In the genomic region with DNA sequence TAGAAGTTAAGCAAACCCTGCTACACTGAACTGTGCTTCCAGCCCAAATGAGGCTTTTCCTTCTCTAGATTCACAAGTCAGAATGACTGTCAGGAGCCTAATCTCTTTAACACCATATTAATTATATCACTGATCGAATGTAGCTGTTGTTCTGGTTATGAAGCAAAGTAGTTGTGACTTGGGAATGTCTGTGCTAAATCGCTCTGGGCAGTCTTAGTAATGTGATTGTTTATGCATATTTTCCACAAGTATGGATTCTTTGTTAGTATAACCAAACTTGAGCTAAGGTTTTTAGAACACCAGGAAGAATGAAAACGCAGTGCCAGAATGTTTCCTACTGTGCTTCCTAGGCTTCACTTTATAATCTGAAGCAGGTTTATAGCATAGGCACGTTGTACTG, we compare ENCODE assay signal across 13 mouse cellular contexts.
DNase-seq lines count a peak whose midpoint lies in the region; ATAC-seq and TF ChIP-seq lines count a peak whose summit lies in the region.
"Had no signal": no experiment of that assay in that cellular context is flagged by ENCODE, and none has a peak within 500 bp of the region (broad histone marks: within the 10 kb centered on the region; RNA-seq: fewer than 3 reads in every experiment).

No protein-coding gene starts in this region.

- no peak for ATAC-seq in intestine, embryonic 14.5 days (replicated peaks; ENCODE audit: low FRiP score, low TSS enrichment, low read depth)
- no peak for ATAC-seq in intestine, embryonic 16.5 days
- no peak for ATAC-seq in hindbrain, postnatal 0 days
- ATAC-seq: liver, postnatal 0 days had no signal

- 46% methylated on average over 4 of the region's 4 CpGs for WGBS in intestine, embryonic 14.5 days
- 40% methylated on average over 4 of the region's 4 CpGs for WGBS in intestine, embryonic 16.5 days
- WGBS in hindbrain, postnatal 0 days, result 14% methylated on average over 4 of the region's 4 CpGs

- H3K4me2 ChIP-seq in intestine, embryonic 14.5 days (ENCODE audit: low read length), result 0 out of 2 replicates have a peak overlapping the region, but pooled peaks have one; percentile 2
- no peak overlapping the region for H3K4me2 ChIP-seq in intestine, embryonic 16.5 days (ENCODE audit: low read depth, low read length)
- no peak overlapping the region for H3K4me2 ChIP-seq in hindbrain, postnatal 0 days (ENCODE audit: low read depth, low read length)

- H3K27ac ChIP-seq in intestine, embryonic 14.5 days (ENCODE audit: low read depth), result 0 out of 2 replicates have a peak overlapping the region, but pooled peaks have one; percentile 17
- H3K27ac ChIP-seq in intestine, embryonic 16.5 days (ENCODE audit: low read length), result no peak overlapping the region
- H3K27ac ChIP-seq in hindbrain, postnatal 0 days, result 0 out of 2 replicates have a peak overlapping the region, but pooled peaks have one; percentile 15

- no peaks in the 10 kb centered on the region for H3K9me3 ChIP-seq in intestine, embryonic 14.5 days (ENCODE audit: control insufficient read depth, low read length)
- H3K9me3 ChIP-seq in intestine, embryonic 16.5 days (ENCODE audit: control insufficient read depth, low read length), result no peaks in the 10 kb centered on the region
- H3K9me3 ChIP-seq in hindbrain, postnatal 0 days (ENCODE audit: low read length), result no peaks in the 10 kb centered on the region

- peaks cover 6% of the 10 kb centered on the region for H3K4me1 ChIP-seq in intestine, embryonic 14.5 days (replicated peaks; ENCODE audit: control insufficient read depth, insufficient read depth, low read length)
- 0 out of 2 replicates have a peak, but pooled peaks cover 5% of the 10 kb centered on the region for H3K4me1 ChIP-seq in intestine, embryonic 16.5 days (ENCODE audit: control insufficient read depth, insufficient read depth, low read length)
- H3K4me1 ChIP-seq in hindbrain, postnatal 0 days (ENCODE audit: insufficient read depth, low read length), result no peaks in the 10 kb centered on the region

- H3K9ac ChIP-seq in intestine, embryonic 14.5 days (ENCODE audit: low read length), result no peak overlapping the region
- H3K9ac ChIP-seq in intestine, embryonic 16.5 days (ENCODE audit: low read depth, low read length), result no peak overlapping the region
- H3K9ac ChIP-seq in hindbrain, postnatal 0 days (replicated peaks; ENCODE audit: low read length), result no peak overlapping the region
- H3K9ac ChIP-seq: liver, postnatal 0 days had no signal

- TF ChIP-seq CTCF in hindbrain, postnatal 0 days (IDR thresholded peaks at IDR 0.05; ENCODE audit: low read depth), result no peak

- no peak overlapping the region for H3K4me3 ChIP-seq in intestine, embryonic 14.5 days (ENCODE audit: low read depth, low read length)
- H3K4me3 ChIP-seq in intestine, embryonic 16.5 days (ENCODE audit: low read length), result no peak overlapping the region
- no peak overlapping the region for H3K4me3 ChIP-seq in hindbrain, postnatal 0 days (ENCODE audit: low read length)

- H3K36me3 ChIP-seq in intestine, embryonic 14.5 days (ENCODE audit: control insufficient read depth, insufficient read depth, low read length), result no peaks in the 10 kb centered on the region
- no peaks in the 10 kb centered on the region for H3K36me3 ChIP-seq in intestine, embryonic 16.5 days (ENCODE audit: control insufficient read depth, insufficient read depth, low read length)
- no peaks in the 10 kb centered on the region for H3K36me3 ChIP-seq in hindbrain, postnatal 0 days (ENCODE audit: insufficient read depth, low read length)

- no peak for DNase-seq in intestine, embryonic 14.5 days (ENCODE audit: low spot score)
- DNase-seq in Muller cell, postnatal 12 days (ENCODE audit: inconsistent ontology term), result peak; percentile 85
- peak; percentile 5 for DNase-seq in embryo, embryonic 9.5 days (ENCODE audit: extremely low spot score)
- no peak for DNase-seq in hindbrain, postnatal 0 days (ENCODE audit: low spot score)
- DNase-seq in gastrocnemius, postnatal 4 days (ENCODE audit: low spot score in 2 of 2), result no peak
- DNase-seq in kidney, postnatal 10 days, result no peak
- DNase-seq in thymus, postnatal 0 days (ENCODE audit: low spot score), result no peak
- DNase-seq: cerebellum, adult 9-11 months; heart, postnatal 36 days; kidney, adult 8-10 months; liver, postnatal 0 days; right cerebral cortex, postnatal 4 days had no signal

- H3K27me3 ChIP-seq in intestine, embryonic 14.5 days (replicated peaks; ENCODE audit: control insufficient read depth, insufficient read depth, low read length), result no peaks in the 10 kb centered on the region
- no peaks in the 10 kb centered on the region for H3K27me3 ChIP-seq in intestine, embryonic 16.5 days (replicated peaks; ENCODE audit: control insufficient read depth, insufficient read depth, low read length)
- no peaks in the 10 kb centered on the region for H3K27me3 ChIP-seq in hindbrain, postnatal 0 days (ENCODE audit: insufficient read depth, low read length)

Comparison
In these comparisons a context has a peak if more than half of its experiments do, and no peak if none do; other contexts are left out.
1. DNase-seq: peak in Muller cell, postnatal 12 days (single experiment) and embryo, embryonic 9.5 days (single experiment); none in intestine, embryonic 14.5 days (single experiment), hindbrain, postnatal 0 days (single experiment), gastrocnemius, postnatal 4 days (0 of 2), kidney, postnatal 10 days (single experiment) and thymus, postnatal 0 days (single experiment).